Mouse (Mus musculus): ENCODE measurements around the gene Mgat5. TPM values are rescaled to one million over a fixed set of nuclear protein-coding genes. Genes with fewer than 3 reads are reported as not detected.

The Mgat5 gene
- polyA plus RNA-seq, 1 experiment, result 11.4 TPM

GRCm38 (mm10) chr1:127271156-127271555, 66.3 kb downstream of the Mgat5 start:
- TF ChIP-seq POLR2A (IDR thresholded peaks at IDR 0.05; ENCODE audit: low read depth, low read length) (no peak), CTCF (IDR thresholded peaks at IDR 0.05; ENCODE audit: extremely low read depth, insufficient read length, insufficient replicate concordance, low read depth, low read length) (no peak)
- H3K36me3 ChIP-seq (ENCODE audit: control insufficient read depth, insufficient read depth, low read length), result peaks cover 1% of the 10 kb centered on the region; the same call in 1 of the 2 replicates
- H3K27me3 ChIP-seq (ENCODE audit: control insufficient read depth, insufficient read depth, low read length), result no peaks in the 10 kb centered on the region
- H3K4me1 ChIP-seq (ENCODE audit: control insufficient read depth, insufficient read depth, insufficient read length, low read length), result peaks cover 25% of the 10 kb centered on the region
- H3K4me3 ChIP-seq (ENCODE audit: low read depth, low read length), result no peak overlapping the region
- H3K27ac ChIP-seq (ENCODE audit: insufficient read depth, low read depth, low read length), result no peak overlapping the region
- 91% methylated on average over 4 of the region's 4 CpGs for WGBS

GRCm38 (mm10) chr1:127273363-127273762, 68.5 kb downstream of the Mgat5 start:
- Histone ChIP-seq H3K27me3 (ENCODE audit: control insufficient read depth, insufficient read depth, low read length) (no peaks in the 10 kb centered on the region), H3K4me3 (ENCODE audit: low read depth, low read length) (no peak overlapping the region), H3K27ac (ENCODE audit: insufficient read depth, low read depth, low read length) (no peak overlapping the region), H3K36me3 (ENCODE audit: control insufficient read depth, insufficient read depth, low read length) (peaks cover 1% of the 10 kb centered on the region; the same call in 1 of the 2 replicates), H3K4me1 (ENCODE audit: control insufficient read depth, insufficient read depth, insufficient read length, low read length) (peaks cover 33% of the 10 kb centered on the region)
- 81% methylated on average over 5 of the region's 5 CpGs for WGBS
- no peak for TF ChIP-seq POLR2A (IDR thresholded peaks at IDR 0.05; ENCODE audit: low read depth, low read length)
- no peak for TF ChIP-seq CTCF (IDR thresholded peaks at IDR 0.05; ENCODE audit: extremely low read depth, insufficient read length, insufficient replicate concordance, low read depth, low read length)

GRCm38 (mm10) chr1:127275572-127276324, 70.9 kb downstream of the Mgat5 start:
- Histone ChIP-seq H3K4me3 (ENCODE audit: low read depth, low read length) (no peak overlapping the region), H3K36me3 (ENCODE audit: control insufficient read depth, insufficient read depth, low read length) (peaks cover 5% of the 10 kb centered on the region; the same call in 1 of the 2 replicates), H3K27ac (ENCODE audit: insufficient read depth, low read depth, low read length) (peak overlapping the region; percentile 70), H3K4me1 (ENCODE audit: control insufficient read depth, insufficient read depth, insufficient read length, low read length) (peaks cover 19% of the 10 kb centered on the region), H3K27me3 (ENCODE audit: control insufficient read depth, insufficient read depth, low read length) (no peaks in the 10 kb centered on the region)
- TF ChIP-seq POLR2A (IDR thresholded peaks at IDR 0.05; ENCODE audit: low read depth, low read length) (no peak), CTCF (IDR thresholded peaks at IDR 0.05; ENCODE audit: extremely low read depth, insufficient read length, insufficient replicate concordance, low read depth, low read length) (no peak)
- 29% methylated on average over 3 of the region's 3 CpGs for WGBS

GRCm38 (mm10) chr1:127278067-127278466, 73.3 kb downstream of the Mgat5 start:
- H3K4me3 ChIP-seq (ENCODE audit: low read depth, low read length), result no peak overlapping the region
- H3K36me3 ChIP-seq (ENCODE audit: control insufficient read depth, insufficient read depth, low read length), result peaks cover 4% of the 10 kb centered on the region; the same call in 1 of the 2 replicates
- no peaks in the 10 kb centered on the region for H3K27me3 ChIP-seq (ENCODE audit: control insufficient read depth, insufficient read depth, low read length)
- WGBS, result 87% methylated on average over 3 of the region's 3 CpGs
- H3K27ac ChIP-seq (ENCODE audit: insufficient read depth, low read depth, low read length), result no peak overlapping the region
- TF ChIP-seq POLR2A (IDR thresholded peaks at IDR 0.05; ENCODE audit: low read depth, low read length) (no peak), CTCF (IDR thresholded peaks at IDR 0.05; ENCODE audit: extremely low read depth, insufficient read length, insufficient replicate concordance, low read depth, low read length) (no peak)
- peaks cover 14% of the 10 kb centered on the region; the same call in 1 of the 2 replicates for H3K4me1 ChIP-seq (ENCODE audit: control insufficient read depth, insufficient read depth, insufficient read length, low read length)

GRCm38 (mm10) chr1:127280256-127280655, 75.4 kb downstream of the Mgat5 start:
- no peaks in the 10 kb centered on the region for H3K27me3 ChIP-seq (ENCODE audit: control insufficient read depth, insufficient read depth, low read length)
- peak; percentile 22; the same call in 1 of the 2 replicates for TF ChIP-seq CTCF (IDR thresholded peaks at IDR 0.05; ENCODE audit: extremely low read depth, insufficient read length, insufficient replicate concordance, low read depth, low read length)
- TF ChIP-seq POLR2A (IDR thresholded peaks at IDR 0.05; ENCODE audit: low read depth, low read length), result no peak
- WGBS, result 98% methylated on average over 1 of the region's 1 CpGs
- no peak overlapping the region for H3K27ac ChIP-seq (ENCODE audit: insufficient read depth, low read depth, low read length)
- peaks cover 9% of the 10 kb centered on the region; the same call in 1 of the 2 replicates for H3K4me1 ChIP-seq (ENCODE audit: control insufficient read depth, insufficient read depth, insufficient read length, low read length)
- H3K4me3 ChIP-seq (ENCODE audit: low read depth, low read length), result no peak overlapping the region
- peaks cover 4% of the 10 kb centered on the region; the same call in 1 of the 2 replicates for H3K36me3 ChIP-seq (ENCODE audit: control insufficient read depth, insufficient read depth, low read length)

GRCm38 (mm10) chr1:127284975-127285374, 80.2 kb downstream of the Mgat5 start:
- Histone ChIP-seq H3K36me3 (ENCODE audit: control insufficient read depth, insufficient read depth, low read length) (no peaks in the 10 kb centered on the region), H3K4me3 (ENCODE audit: low read depth, low read length) (no peak overlapping the region), H3K4me1 (ENCODE audit: control insufficient read depth, insufficient read depth, insufficient read length, low read length) (peaks cover 4% of the 10 kb centered on the region; the same call in 1 of the 2 replicates), H3K27me3 (ENCODE audit: control insufficient read depth, insufficient read depth, low read length) (no peaks in the 10 kb centered on the region), H3K27ac (ENCODE audit: insufficient read depth, low read depth, low read length) (no peak overlapping the region)
- 93% methylated on average over 3 of the region's 3 CpGs for WGBS
- TF ChIP-seq POLR2A (IDR thresholded peaks at IDR 0.05; ENCODE audit: low read depth, low read length) (no peak), CTCF (IDR thresholded peaks at IDR 0.05; ENCODE audit: extremely low read depth, insufficient read length, insufficient replicate concordance, low read depth, low read length) (no peak)

- no peak overlapping the region for H3K4me3 ChIP-seq (ENCODE audit: low read depth, low read length)
- no peak overlapping the region for H3K27ac ChIP-seq (ENCODE audit: insufficient read depth, low read depth, low read length)
- H3K4me1 ChIP-seq (ENCODE audit: control insufficient read depth, insufficient read depth, insufficient read length, low read length), result peaks cover 10% of the 10 kb centered on the region; the same call in 1 of the 2 replicates
- TF ChIP-seq POLR2A (IDR thresholded peaks at IDR 0.05; ENCODE audit: low read depth, low read length) (no peak), CTCF (IDR thresholded peaks at IDR 0.05; ENCODE audit: extremely low read depth, insufficient read length, insufficient replicate concordance, low read depth, low read length) (no peak)
- no peaks in the 10 kb centered on the region for H3K36me3 ChIP-seq (ENCODE audit: control insufficient read depth, insufficient read depth, low read length)
- 34% methylated on average over 6 of the region's 6 CpGs for WGBS
- H3K27me3 ChIP-seq (ENCODE audit: control insufficient read depth, insufficient read depth, low read length), result no peaks in the 10 kb centered on the region
Observed at GRCm38 (mm10) chr1:127287505-127287904, 82.7 kb downstream of the Mgat5 start.

All from small intestine, adult 2 months (tissue).